Mouse (Mus musculus) forebrain, embryonic 12.5 days (tissue): ENCODE data around the gene Gm13889. TPM values are rescaled to one million over a fixed set of nuclear protein-coding genes. Genes with fewer than 3 reads are reported as not detected.
A peak's percentile ranks its signal among the peaks of the same experiment; 100 is the strongest.

Source experiments
- ATAC-seq: fragments of 200-750 bp; cut with Nextera tagmentation; 2 replicates; pipeline ENCODE4 v1.8.0; 2017; ENCODE audit warnings: moderate TSS enrichment; ENCODE audit not compliant: low FRiP score
- H3K27ac ChIP-seq: fragments of 300-500 bp; sonication (generic); 2 replicates; pipeline ENCODE4 v1.5.1; 2016; ENCODE audit warnings: mild to moderate bottlenecking
- H3K27me3 ChIP-seq: fragments of 300-500 bp; sonication (generic); 2 replicates; pipeline ENCODE4 v1.6.1; 2016; ENCODE audit warnings: mild to moderate bottlenecking
- H3K36me3 ChIP-seq: fragments of 300-500 bp; sonication (generic); replicated peaks from 2 replicates; pipeline ENCODE4 v1.6.1; 2016; ENCODE audit warnings: mild to moderate bottlenecking
- H3K4me1 ChIP-seq: fragments of 300-500 bp; sonication (generic); 2 replicates; pipeline ENCODE4 v1.6.1; 2016
- H3K4me2 ChIP-seq: fragments of 300-500 bp; sonication (generic); 2 replicates; pipeline ENCODE4 v1.6.1; 2016; ENCODE audit warnings: mild to moderate bottlenecking, moderate library complexity
- H3K4me3 ChIP-seq: fragments of 300-500 bp; sonication (generic); replicated peaks from 2 replicates; pipeline ENCODE4 v1.5.1; 2016; ENCODE audit warnings: mild to moderate bottlenecking
- H3K9ac ChIP-seq: fragments of 300-500 bp; sonication (generic); 2 replicates; pipeline ENCODE4 v1.6.1; 2016; ENCODE audit warnings: mild to moderate bottlenecking
- H3K9me3 ChIP-seq: fragments of 300-500 bp; sonication (generic); 2 replicates; pipeline ENCODE4 v1.6.1; 2016
- WGBS: fragments of 180-500 bp; shearing (Covaris S2); methylation state at CpG from one replicate; pipeline ENCODE4 v1.1.7; 2016; 5-methylcytosine and 5-hydroxymethylcytosine counted together
- polyA plus RNA-seq: library from polyadenylated mRNA; unstranded; fragments of >200 nt; fragmentation: Nextera tagmentation; extraction: Ambion mirVana; gene quantifications from 2 replicates; pipeline ENCODE4 v1.2.1, GENCODE M21; 2016

The Gm13889 gene
- polyA plus RNA-seq, 1 experiment from 2014 or later = 22.1 TPM

DNA sequence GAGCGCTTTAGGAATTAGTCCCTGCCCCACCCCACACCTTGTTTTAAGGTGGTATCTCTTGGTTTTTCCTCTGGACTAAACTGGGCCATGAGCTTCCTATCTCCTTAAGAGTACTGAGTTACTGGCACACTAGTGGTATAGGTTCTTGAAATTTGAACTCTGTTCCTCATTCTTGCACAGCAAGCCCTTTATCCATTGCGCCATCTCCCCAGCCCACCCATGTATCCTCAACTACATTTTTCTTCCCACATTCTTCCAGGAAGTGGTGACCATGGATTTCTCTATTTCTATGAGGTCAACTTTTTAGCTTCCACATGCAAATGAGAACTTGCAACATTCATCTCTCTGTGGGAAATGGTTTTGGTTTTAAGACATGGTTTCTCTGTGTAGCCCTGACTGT lies 43.4 kb downstream of the Gm13889 start:
- H3K9ac ChIP-seq = no peak overlapping the region
- no peaks in the 10 kb centered on the region for H3K9me3 ChIP-seq
- peaks cover 5% of the 10 kb centered on the region; the same call in 1 of the 2 replicates for H3K27me3 ChIP-seq
- 0 out of 2 replicates have a peak, but pooled peaks cover under 1% of the 10 kb centered on the region for H3K4me1 ChIP-seq
- no peak overlapping the region for H3K27ac ChIP-seq
- WGBS = 96% methylated on average over 2 of the region's 2 CpGs
- no peak for ATAC-seq
- H3K4me2 ChIP-seq = no peak overlapping the region
- H3K36me3 ChIP-seq = no peaks in the 10 kb centered on the region
- H3K4me3 ChIP-seq = no peak overlapping the region

DNA sequence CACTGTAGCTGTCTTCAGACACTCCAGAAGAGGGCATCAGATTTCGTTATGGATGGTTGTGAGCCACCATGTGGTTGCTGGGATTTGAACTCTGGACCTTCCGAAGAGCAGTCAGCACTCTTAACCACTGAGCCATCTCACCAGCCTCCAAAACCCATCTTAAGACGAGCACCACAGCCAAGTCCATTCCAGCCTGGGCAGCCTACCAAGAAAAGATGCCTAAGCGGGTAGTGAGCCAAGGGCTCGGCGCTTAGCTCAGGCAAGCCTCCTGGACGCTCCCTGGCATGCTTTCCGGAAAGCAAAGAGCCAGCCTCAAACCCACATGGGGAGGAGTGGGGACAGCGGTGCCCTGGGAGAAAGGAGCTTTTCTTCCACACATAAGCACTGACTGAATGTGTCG lies 45.1 kb downstream of the Gm13889 start:
- Histone ChIP-seq H3K27me3 (peaks cover 5% of the 10 kb centered on the region; the same call in 1 of the 2 replicates), H3K9me3 (no peaks in the 10 kb centered on the region), H3K4me2 (no peak overlapping the region), H3K27ac (no peak overlapping the region), H3K36me3 (no peaks in the 10 kb centered on the region), H3K9ac (no peak overlapping the region), H3K4me1 (peaks cover 13% of the 10 kb centered on the region), H3K4me3 (no peak overlapping the region)
- no peak for ATAC-seq
- WGBS = 91% methylated on average over 10 of the region's 10 CpGs

DNA sequence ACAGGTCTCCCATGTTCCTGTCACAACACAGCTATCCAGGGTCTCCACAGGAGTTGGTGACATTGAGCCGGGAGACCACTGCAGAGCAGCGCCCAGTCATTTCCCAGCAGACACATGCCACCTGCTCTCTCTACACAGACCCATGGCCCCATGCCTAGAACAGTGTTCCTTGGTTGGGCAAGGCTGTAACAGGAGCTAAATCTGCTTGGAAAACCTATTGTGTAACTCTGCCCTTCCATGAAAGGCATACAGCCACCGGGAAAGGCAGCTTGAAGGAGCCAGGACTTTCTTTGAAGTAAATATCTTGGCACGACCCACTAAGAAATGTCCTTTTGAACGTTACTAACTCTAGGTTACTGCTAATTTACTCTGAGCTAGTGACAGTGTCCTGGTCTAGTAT lies 47.3 kb downstream of the Gm13889 start:
- H3K4me3 ChIP-seq = no peak overlapping the region
- peaks cover 13% of the 10 kb centered on the region for H3K4me1 ChIP-seq
- H3K9me3 ChIP-seq = no peaks in the 10 kb centered on the region
- no peak overlapping the region for H3K9ac ChIP-seq
- WGBS = 73% methylated on average over 5 of the region's 5 CpGs
- ATAC-seq = no peak
- H3K27ac ChIP-seq = no peak overlapping the region
- no peaks in the 10 kb centered on the region for H3K36me3 ChIP-seq
- H3K27me3 ChIP-seq = peaks cover 5% of the 10 kb centered on the region; the same call in 1 of the 2 replicates
- H3K4me2 ChIP-seq = no peak overlapping the region

DNA sequence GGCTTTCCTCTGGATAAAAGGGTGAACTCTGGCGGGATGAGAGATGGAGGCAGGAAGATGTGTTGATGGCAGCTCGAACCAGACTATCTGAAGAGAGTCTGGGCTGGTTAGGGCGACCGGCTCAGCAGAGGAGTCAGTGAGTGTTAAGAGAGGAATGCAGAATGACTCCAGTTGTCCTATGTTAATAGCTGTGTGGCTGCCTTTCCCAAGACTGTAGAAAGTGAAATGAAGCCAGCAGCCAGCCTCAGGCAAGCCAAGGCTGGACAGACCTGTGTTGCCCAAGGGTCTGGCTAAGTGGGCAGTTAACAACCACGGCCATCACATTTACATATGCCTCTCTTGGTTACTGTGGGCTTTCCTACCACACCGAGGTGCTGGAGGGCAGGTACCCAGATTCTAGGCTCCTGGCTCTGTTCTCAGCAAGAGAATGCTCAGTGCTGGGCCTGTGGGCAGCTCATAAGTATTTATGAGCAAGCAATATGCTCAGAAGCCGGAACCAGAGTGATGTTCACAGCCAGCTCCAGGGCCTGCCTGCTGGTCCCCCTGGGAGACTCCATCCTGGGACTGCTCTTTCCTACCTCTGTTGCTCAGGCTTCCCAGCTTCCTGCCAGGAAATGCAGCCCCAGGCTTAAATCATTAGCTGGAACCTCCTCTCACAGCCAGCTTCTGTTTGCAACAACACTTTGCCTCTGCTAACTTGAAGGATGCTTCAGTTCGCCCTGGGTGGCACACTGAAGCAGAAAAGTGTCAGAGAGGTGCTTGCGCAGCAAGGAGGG lies 49.3 kb downstream of the Gm13889 start:
- H3K4me1 ChIP-seq = peaks cover 13% of the 10 kb centered on the region
- no peaks in the 10 kb centered on the region for H3K36me3 ChIP-seq
- no peak for ATAC-seq
- peaks cover 5% of the 10 kb centered on the region; the same call in 1 of the 2 replicates for H3K27me3 ChIP-seq
- H3K4me2 ChIP-seq = no peak overlapping the region
- H3K4me3 ChIP-seq = no peak overlapping the region
- H3K9me3 ChIP-seq = no peaks in the 10 kb centered on the region
- peak overlapping the region; percentile 13; the same call in 1 of the 2 replicates for H3K9ac ChIP-seq
- WGBS = 75% methylated on average over 9 of the region's 9 CpGs
- H3K27ac ChIP-seq = no peak overlapping the region

DNA sequence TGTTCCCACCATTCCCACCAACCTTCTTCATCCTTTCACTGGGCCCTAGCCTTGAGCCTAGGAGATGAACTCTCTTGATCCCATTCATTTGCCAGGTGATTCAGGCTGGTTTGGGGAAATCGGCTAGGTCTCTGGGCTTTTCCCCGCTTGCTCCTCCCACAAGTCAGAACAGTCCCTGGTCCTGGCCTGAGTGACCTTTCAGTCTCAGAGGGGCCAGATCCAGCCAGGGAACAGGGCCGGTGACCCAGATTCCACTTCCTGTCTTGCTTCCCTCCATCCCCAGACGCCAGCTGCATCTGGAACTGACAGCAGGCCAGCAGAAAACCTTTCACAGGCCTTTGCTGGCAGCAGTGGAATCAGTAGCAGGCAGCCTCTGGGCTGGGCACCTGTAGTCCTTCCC lies 50.7 kb downstream of the Gm13889 start:
- 39% methylated on average over 4 of the region's 4 CpGs for WGBS
- Histone ChIP-seq H3K27me3 (peaks cover 5% of the 10 kb centered on the region; the same call in 1 of the 2 replicates), H3K4me1 (peaks cover 13% of the 10 kb centered on the region), H3K4me3 (no peak overlapping the region), H3K9ac (no peak overlapping the region), H3K4me2 (no peak overlapping the region), H3K27ac (peak overlapping the region; percentile 1; the same call in 1 of the 2 replicates), H3K36me3 (no peaks in the 10 kb centered on the region), H3K9me3 (no peaks in the 10 kb centered on the region)
- no peak for ATAC-seq

Other genes with a start within 250 kb of the Gm13889 start
- 68.8 and 69.2 TPM in 2 replicates for gene Ext2, start 134.6 kb downstream of the Gm13889 start, polyA plus RNA-seq
- gene Accs, start 107.3 kb downstream of the Gm13889 start, polyA plus RNA-seq = 7.8 and 8.3 TPM in 2 replicates
- 0.28 and 0.31 TPM in 2 replicates for gene Accsl, start 88.0 kb downstream of the Gm13889 start, polyA plus RNA-seq
- not detected in 2 replicates for gene Gm27027, start 39.2 kb upstream of the Gm13889 start, polyA plus RNA-seq
- 52.3 and 55.9 TPM in 2 replicates for gene Alkbh3, start 53.6 kb upstream of the Gm13889 start, polyA plus RNA-seq
- gene Hsd17b12, start 200.8 kb upstream of the Gm13889 start, polyA plus RNA-seq = 113 and 114 TPM in 2 replicates